Mouse (Mus musculus) embryonic stem cell, embryonic (primary cell): ENCODE data around the gene Gper1.

ENCODE experiments used
- CTCF ChIA-PET, 4 experiments: fragments of 300-600 bp in 2 of 4; fragments of 350-600 bp in 2 of 4; sonication (Branson Sonifier 250); formaldehyde crosslinking; loops; one replicate each; lab custom pipeline; 2022; ENCODE audit warnings: inconsistent platforms in 2 of 4; lab: Charles Lee
- POLR2A ChIA-PET, 4 experiments: fragments of 300-600 bp in 2 of 4; fragments of 350-600 bp in 2 of 4; sonication (Branson Sonifier 250); formaldehyde crosslinking; loops; one replicate each; lab custom pipeline; 2022; ENCODE audit warnings: antibody characterized with exemption in 4 of 4, inconsistent platforms in 1 of 4; lab: Charles Lee

Gper1 gene

GRCm38 (mm10) chr5:139387329-139388194 is 35.4 kb upstream of the Gper1 start:
- CTCF ChIA-PET = interaction anchor here in 2 of 4 experiments (1.1 to 1.4 kb wide), 2 partner anchors 11 to 44 kb away, joined by 3 read pairs; no protein-coding TSS in a partner anchor
- POLR2A ChIA-PET = interaction anchor here in 2 of 4 experiments (0.7 to 1.3 kb wide), 2 partner anchors 8 to 23 kb away, joined by 3 read pairs; no protein-coding TSS in a partner anchor

DNA sequence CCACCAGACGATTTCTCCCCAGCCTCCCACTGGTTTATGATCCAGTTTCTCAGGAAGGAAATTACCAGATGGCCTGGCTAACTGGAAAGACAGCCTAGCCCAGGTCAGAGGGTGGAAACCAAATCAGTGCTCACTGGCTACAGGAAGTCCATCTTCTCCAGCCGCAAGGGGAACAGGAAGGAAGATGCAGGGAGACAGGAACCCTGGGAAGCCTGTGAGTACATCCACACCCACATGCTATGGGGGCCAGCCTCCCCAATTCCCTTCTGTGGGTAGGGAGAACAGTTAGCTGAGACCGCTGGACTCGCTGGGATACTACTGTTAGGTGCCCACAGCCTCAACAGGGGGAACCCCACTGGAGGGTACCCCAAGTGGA is 34.8 kb upstream of the Gper1 start:
- POLR2A ChIA-PET = interaction anchor here in 2 of 4 experiments (0.7 to 1.7 kb wide), 3 partner anchors 9 to 23 kb away, joined by 3 to 4 read pairs (median 3); no protein-coding TSS in a partner anchor
- CTCF ChIA-PET = interaction anchor here in 3 of 4 experiments (0.5 to 1.8 kb wide), 5 partner anchors 10 to 57 kb away, joined by 3 to 7 read pairs (median 3); no protein-coding TSS in a partner anchor

DNA sequence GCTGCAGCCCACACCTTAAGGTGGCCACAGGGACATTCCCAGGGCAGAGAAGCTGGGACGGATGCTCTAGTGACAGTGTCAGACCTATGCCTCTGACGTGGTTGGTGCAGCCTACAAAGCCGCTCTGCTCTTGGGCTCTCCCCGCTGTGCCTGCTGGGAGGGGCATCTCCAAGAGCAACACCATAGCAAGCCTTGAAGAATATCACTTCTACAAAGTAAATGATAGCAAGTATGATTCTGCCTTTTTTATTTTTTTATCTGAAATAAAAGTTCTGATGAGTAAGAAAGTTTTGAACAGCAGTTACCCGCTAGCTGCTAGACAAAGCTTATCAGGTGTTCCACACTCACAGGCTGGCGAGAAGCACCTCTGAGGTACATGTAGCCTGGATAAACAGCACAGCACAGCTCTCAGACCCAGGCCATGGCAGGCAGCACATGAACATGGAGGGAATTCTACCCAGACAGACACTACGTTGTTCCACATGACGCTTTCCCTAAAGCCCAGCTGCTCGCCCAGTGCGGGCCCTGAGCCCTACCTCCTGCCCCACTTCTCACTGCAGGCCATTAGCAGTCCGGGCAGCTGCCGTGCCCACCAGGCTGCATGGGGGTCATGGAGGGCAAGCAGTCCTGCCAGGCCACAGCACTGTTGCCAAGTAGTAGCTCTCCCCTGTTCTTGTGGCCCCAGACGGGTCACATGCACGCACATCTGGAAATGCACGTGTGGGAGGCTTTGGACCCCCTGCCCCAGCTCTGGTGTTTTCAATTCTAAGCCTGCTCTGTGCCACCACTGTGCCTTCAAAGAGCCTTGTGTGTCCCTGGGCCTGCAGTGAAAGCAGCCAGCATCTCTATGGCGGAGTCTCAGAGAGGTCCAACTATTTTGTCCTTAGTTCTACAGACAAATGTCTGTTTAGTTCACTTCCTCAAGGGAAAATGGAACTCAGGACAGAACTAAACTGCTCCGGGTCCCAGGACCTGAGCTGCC is 34.0 kb upstream of the Gper1 start:
- ChIA-PET CTCF (interaction anchor here in 3 of 4 experiments (0.5 to 1.8 kb wide), 6 partner anchors 9 to 57 kb away, joined by 3 to 7 read pairs (median 3); no protein-coding TSS in a partner anchor), POLR2A (interaction anchor here in 2 of 4 experiments (1.1 to 1.7 kb wide), 5 partner anchors 8 to 77 kb away, joined by 3 to 6 read pairs (median 4); partner anchors contain the start of gene Gpr146 (in 1 of the 2))

DNA sequence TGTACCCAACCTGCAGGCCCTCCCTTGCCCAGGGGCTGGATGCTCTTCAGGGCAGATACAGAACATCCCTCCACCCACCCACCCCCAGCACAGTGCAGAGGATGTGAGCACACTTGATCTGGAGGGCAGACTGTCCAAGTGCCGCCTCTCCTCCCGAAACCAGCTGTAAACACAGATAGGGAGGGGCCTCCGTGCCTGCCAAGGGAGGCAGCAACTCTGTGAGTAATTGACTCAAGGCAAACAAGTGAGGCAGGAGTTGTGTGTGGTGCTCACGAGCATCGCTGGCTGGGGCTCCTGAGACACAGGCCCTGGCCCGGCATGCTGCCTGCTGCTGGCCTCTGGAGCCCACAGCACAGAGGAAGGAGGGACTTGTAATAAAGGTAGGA is 33.3 kb upstream of the Gper1 start:
- CTCF ChIA-PET = interaction anchor here in 2 of 4 experiments (1.2 to 1.8 kb wide), 3 partner anchors 9 to 58 kb away, joined by 3 to 7 read pairs (median 5); no protein-coding TSS in a partner anchor
- POLR2A ChIA-PET = interaction anchor here in 2 of 4 experiments (1.1 to 1.7 kb wide), 4 partner anchors 9 to 77 kb away, joined by 3 to 6 read pairs (median 4); partner anchors contain the start of gene Gpr146 (in 1 of the 2)

GRCm38 (mm10) chr5:139390324-139391119 is 32.4 kb upstream of the Gper1 start:
- POLR2A ChIA-PET = interaction anchor here in 3 of 4 experiments (0.5 to 1.7 kb wide), 4 partner anchors 8 to 62 kb away, joined by 4 to 6 read pairs (median 5); partner anchors contain the start of gene Gpr146 (in 1 of the 3)
- CTCF ChIA-PET = interaction anchor here in 2 of 4 experiments (1.2 to 1.8 kb wide), 2 partner anchors 8 kb away, joined by 5 to 7 read pairs; no protein-coding TSS in a partner anchor

- ChIA-PET POLR2A (interaction anchor here in 2 of 4 experiments (1.0 to 1.6 kb wide), 2 partner anchors 10 to 11 kb away, joined by 3 to 8 read pairs; no protein-coding TSS in a partner anchor), CTCF (interaction anchor here in 1 of 4 experiments (0.7 kb wide), 1 partner anchor 122 kb away, joined by 3 read pairs; no protein-coding TSS in a partner anchor)
Observed at GRCm38 (mm10) chr5:139391309-139391990, 31.5 kb upstream of the Gper1 start.

GRCm38 (mm10) chr5:139392219-139393196 is 30.4 kb upstream of the Gper1 start:
- POLR2A ChIA-PET = interaction anchor here in 2 of 4 experiments (1.0 to 1.6 kb wide), 3 partner anchors 11 to 18 kb away, joined by 3 to 8 read pairs (median 3); no protein-coding TSS in a partner anchor
- CTCF ChIA-PET = interaction anchor here in 1 of 4 experiments (0.7 kb wide), 1 partner anchor 121 kb away, joined by 3 read pairs; no protein-coding TSS in a partner anchor

DNA sequence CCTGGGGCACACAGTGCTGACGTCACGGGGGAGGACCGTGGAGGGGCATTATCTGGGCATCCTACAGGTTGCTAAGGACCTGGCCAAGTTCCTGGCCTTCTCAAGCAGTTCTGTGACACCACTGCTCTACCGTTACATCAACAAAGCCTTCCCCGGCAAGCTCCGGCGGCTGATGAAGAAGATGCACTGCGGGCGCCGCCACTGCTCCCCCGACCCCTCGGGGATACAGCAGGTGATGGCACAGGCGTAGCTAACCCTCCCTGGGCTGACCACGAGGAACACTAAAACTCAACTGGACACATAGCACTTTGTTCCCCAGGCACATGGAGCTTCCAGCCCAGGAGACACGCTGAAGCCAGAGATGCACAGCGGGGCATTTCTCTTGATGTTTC is 29.8 kb upstream of the Gper1 start:
- CTCF ChIA-PET = interaction anchor here in 1 of 4 experiments (0.5 kb wide), 1 partner anchor 52 kb away, joined by 3 read pairs; no protein-coding TSS in a partner anchor
- POLR2A ChIA-PET = interaction anchor here in 2 of 4 experiments (1.3 to 1.7 kb wide), 2 partner anchors 11 to 19 kb away, joined by 3 to 4 read pairs; no protein-coding TSS in a partner anchor

DNA sequence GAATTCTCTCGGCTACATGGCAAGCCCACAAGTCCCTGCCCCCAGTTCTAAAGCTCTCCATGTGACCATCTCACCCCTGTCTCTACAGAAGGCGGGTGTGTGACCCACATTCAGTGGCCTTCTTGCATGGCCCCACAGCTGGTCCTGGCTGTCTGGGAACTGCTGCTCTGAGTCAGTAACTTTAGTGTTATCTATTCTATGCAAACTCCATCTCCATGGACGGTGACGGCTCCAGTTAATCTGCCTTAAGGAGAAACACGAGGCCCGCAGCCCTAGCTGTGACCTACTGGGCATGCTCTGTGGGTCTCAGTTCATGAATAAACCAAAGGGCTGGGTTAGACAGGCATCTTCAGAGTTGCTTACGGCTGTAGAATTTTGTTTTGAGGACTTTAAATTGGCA is 28.6 kb upstream of the Gper1 start:
- ChIA-PET CTCF (interaction anchor here in 2 of 4 experiments (0.5 to 0.9 kb wide), 3 partner anchors 10 to 231 kb away, joined by 3 to 6 read pairs (median 3); no protein-coding TSS in a partner anchor), POLR2A (interaction anchor here in 1 of 4 experiments (1.7 kb wide), 1 partner anchor 12 kb away, joined by 4 read pairs; no protein-coding TSS in a partner anchor)

- ChIA-PET POLR2A (interaction anchor here in 1 of 4 experiments (1.3 kb wide), 1 partner anchor 16 kb away, joined by 3 read pairs; no protein-coding TSS in a partner anchor), CTCF (interaction anchor here in 1 of 4 experiments (0.7 kb wide), 1 partner anchor 1194 kb away, joined by 3 read pairs; no protein-coding TSS in a partner anchor)
Observed at GRCm38 (mm10) chr5:139395528-139395927, 27.4 kb upstream of the Gper1 start.

- ChIA-PET CTCF (interaction anchor here (0.6 to 3.5 kb wide), 16 partner anchors 11 to 578 kb away, joined by 3 to 32 read pairs (median 4); no protein-coding TSS in a partner anchor), POLR2A (interaction anchor here in 2 of 4 experiments (1.0 to 1.9 kb wide), 5 partner anchors 10 to 86 kb away, joined by 3 to 5 read pairs (median 4); no protein-coding TSS in a partner anchor)
Observed at GRCm38 (mm10) chr5:139397359-139397916, 25.5 kb upstream of the Gper1 start.

GRCm38 (mm10) chr5:139397959-139398753 is 24.8 kb upstream of the Gper1 start:
- ChIA-PET CTCF (interaction anchor here (0.6 to 3.5 kb wide), 52 partner anchors 9 to 579 kb away, joined by 3 to 32 read pairs (median 4); partner anchors contain the start of genes 3110082I17Rik (in 1 of the 4) and Gpr146 (in 1 of the 4)), POLR2A (interaction anchor here (0.5 to 1.9 kb wide), 16 partner anchors 8 to 646 kb away, joined by 3 to 5 read pairs (median 4); partner anchors contain the start of gene 3110082I17Rik (in 1 of the 4))

DNA sequence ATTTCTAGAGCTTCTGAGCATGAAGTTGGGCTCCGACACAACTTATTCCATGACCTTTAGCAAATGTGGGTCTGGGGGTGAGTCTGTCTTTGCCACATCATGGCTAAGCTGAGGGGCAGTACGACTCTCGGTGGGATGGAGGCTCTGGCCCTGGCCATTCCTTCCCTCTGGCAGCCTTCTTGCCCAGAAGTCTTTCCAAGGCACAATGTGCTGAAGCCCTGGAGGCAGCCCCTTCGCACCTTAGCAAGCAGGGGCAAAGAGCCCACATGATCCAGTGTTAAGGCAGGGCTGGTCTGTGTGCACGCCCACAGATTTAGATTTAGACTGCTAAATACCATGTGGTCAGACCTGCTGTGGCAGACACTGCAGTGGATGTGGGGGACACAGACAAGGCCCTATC is 24.2 kb upstream of the Gper1 start:
- ChIA-PET CTCF (interaction anchor here (0.6 to 3.5 kb wide), 47 partner anchors 9 to 356 kb away, joined by 3 to 32 read pairs (median 4); partner anchors contain the start of genes 3110082I17Rik (in 1 of the 4) and Gpr146 (in 1 of the 4)), POLR2A (interaction anchor here (0.7 to 1.9 kb wide), 14 partner anchors 8 to 85 kb away, joined by 3 to 5 read pairs (median 3); partner anchors contain the start of gene 3110082I17Rik (in 1 of the 4))
